In the genomic region with DNA sequence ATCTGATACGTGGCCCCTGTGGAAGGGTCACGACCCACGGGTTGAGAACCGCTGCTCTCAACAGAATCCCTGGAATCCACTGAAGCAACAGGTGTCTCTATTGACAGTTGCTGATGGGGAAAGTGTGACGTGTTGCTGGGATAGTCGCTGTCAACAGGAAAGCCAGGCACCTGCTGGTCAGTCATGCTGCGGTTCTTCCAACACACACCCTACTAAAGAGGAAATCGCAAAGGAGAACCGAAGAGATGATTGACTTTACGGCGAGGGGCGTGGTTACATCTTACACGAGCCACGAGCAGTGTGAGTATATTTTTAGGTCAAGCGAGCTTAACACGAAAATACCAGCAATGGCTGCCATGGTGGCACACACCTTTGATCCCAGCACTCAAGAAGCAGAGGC, we compare ENCODE assay signal across 12 mouse cellular contexts. TPM values are rescaled to one million over a fixed set of nuclear protein-coding genes. Genes with fewer than 3 reads are reported as not detected.
DNase-seq lines count a peak whose midpoint lies in the region; ATAC-seq lines count a peak whose summit lies in the region.
"Had no signal": no experiment of that assay in that cellular context is flagged by ENCODE, and none has a peak within 500 bp of the region (broad histone marks: within the 10 kb centered on the region; RNA-seq: fewer than 3 reads in every experiment).

No protein-coding gene starts in this region.

- H3K9me3 ChIP-seq in liver, embryonic 11.5 days (ENCODE audit: control insufficient read depth, low read length) = peaks cover 6% of the 10 kb centered on the region; the same call in 1 of the 2 replicates
- H3K9me3 ChIP-seq: hindbrain, embryonic 15.5 days had no signal

- peaks cover 11% of the 10 kb centered on the region for H3K4me1 ChIP-seq in liver, embryonic 11.5 days (replicated peaks; ENCODE audit: control insufficient read depth, insufficient read depth, low read length)
- H3K4me1 ChIP-seq: forebrain, embryonic 12.5 days; hindbrain, embryonic 15.5 days had no signal

- WGBS in liver, embryonic 11.5 days = 51% methylated on average over 16 of the region's 16 CpGs

- no peak overlapping the region for H3K4me2 ChIP-seq in liver, embryonic 11.5 days
- H3K4me2 ChIP-seq: forebrain, embryonic 12.5 days; hindbrain, embryonic 15.5 days; limb, embryonic 12.5 days had no signal

- H3K9ac ChIP-seq in liver, embryonic 11.5 days (ENCODE audit: low read depth, low read length) = no peak overlapping the region
- H3K9ac ChIP-seq: forebrain, embryonic 12.5 days; hindbrain, embryonic 15.5 days; limb, embryonic 12.5 days had no signal

- no peak overlapping the region for H3K4me3 ChIP-seq in liver, embryonic 11.5 days (ENCODE audit: low read depth, low read length)
- H3K4me3 ChIP-seq: forebrain, embryonic 12.5 days; hindbrain, embryonic 15.5 days; limb, embryonic 12.5 days had no signal

- no peaks in the 10 kb centered on the region for H3K27me3 ChIP-seq in liver, embryonic 11.5 days (replicated peaks; ENCODE audit: control insufficient read depth, insufficient read depth, low read length)
- H3K27me3 ChIP-seq: forebrain, embryonic 12.5 days; hindbrain, embryonic 15.5 days; limb, embryonic 12.5 days had no signal

- no peak for ATAC-seq in liver, embryonic 11.5 days (replicated peaks; ENCODE audit: low FRiP score)
- peak; percentile 27 for ATAC-seq in inflammation-experienced regulatory T-cells, adult 6 months
- peak; percentile 59 for ATAC-seq in megakaryocyte progenitor cell, adult 5-6 weeks (replicated peaks; ENCODE audit: poor library complexity)

- DNase-seq in liver = peak; percentile 44
- no peak for DNase-seq in liver, embryonic 11.5 days (ENCODE audit: low spot score)
- peak; percentile 25 for DNase-seq in thymus, postnatal 25 days
- DNase-seq in cerebellum, postnatal 10 days = no peak
- DNase-seq in cerebellum, adult 11 months = no peak
- no peak for DNase-seq in urinary bladder, adult 2 months (ENCODE audit: low spot score)
- DNase-seq: right cerebral cortex, postnatal 25 days had no signal

- no peaks in the 10 kb centered on the region for H3K36me3 ChIP-seq in liver, embryonic 11.5 days (ENCODE audit: control insufficient read depth, insufficient read depth, low read length)
- H3K36me3 ChIP-seq: forebrain, embryonic 12.5 days; hindbrain, embryonic 15.5 days; limb, embryonic 12.5 days had no signal

- H3K27ac ChIP-seq in liver, embryonic 11.5 days (ENCODE audit: low read depth, low read length) = no peak overlapping the region
- H3K27ac ChIP-seq: forebrain, embryonic 12.5 days; hindbrain, embryonic 15.5 days; limb, embryonic 12.5 days had no signal

RNA-seq across cellular contexts. Expression of gene Cxcr5, which starts 20.7 kb away (rescaled TPM):
- 0.47 TPM in 1 of 2 replicates, not detected in the other for polyA plus RNA-seq in liver, embryonic 11.5 days (2014; fragmentation: Nextera tagmentation; extraction: Ambion mirVana)
- polyA plus RNA-seq in inflammation-experienced regulatory T-cells, adult 6 months (2017; shearing (Covaris generic)) = 100 to 1,000 TPM in 2 of 3 experiments, 10 to 100 TPM in 1; 62.4 to 131 (median 115) TPM
- total RNA-seq in megakaryocyte progenitor cell, adult 5-6 weeks (2015) = not detected in 2 replicates
- not detected in 2 replicates for total RNA-seq in megakaryocyte progenitor cell, adult 5-6 weeks (2017)
- polyA plus RNA-seq in urinary bladder, adult 2 months (2012; rRNA removed) = 0.11 and 0.16 TPM in 2 replicates
- polyA plus RNA-seq: hindbrain, embryonic 15.5 days; limb, embryonic 12.5 days had no signal

RNA-seq across cellular contexts. Expression of gene Ddx6, which starts 22.3 kb away (rescaled TPM):
- 8.4 and 10.2 TPM in 2 replicates for polyA plus RNA-seq in liver, embryonic 11.5 days (2014; fragmentation: Nextera tagmentation; extraction: Ambion mirVana)
- 100 to 1,000 TPM in 1 of 3 experiments, 10 to 100 TPM in 2; 57.3 to 129 (median 66.8) TPM for polyA plus RNA-seq in inflammation-experienced regulatory T-cells, adult 6 months (2017; shearing (Covaris generic))
- total RNA-seq in megakaryocyte progenitor cell, adult 5-6 weeks (2015) = 65.0 and 65.9 TPM in 2 replicates
- total RNA-seq in megakaryocyte progenitor cell, adult 5-6 weeks (2017) = 66.6 and 74.4 TPM in 2 replicates
- 28.2 and 47.5 TPM in 2 replicates for polyA plus RNA-seq in urinary bladder, adult 2 months (2012; rRNA removed)

Comparison
In these comparisons a context has a peak if more than half of its experiments do, and no peak if none do; other contexts are left out.
1. DNase-seq: peak in liver (single experiment) and thymus, postnatal 25 days (single experiment); none in liver, embryonic 11.5 days (single experiment), cerebellum, postnatal 10 days (0 of 2), cerebellum, adult 11 months (single experiment) and urinary bladder, adult 2 months (single experiment).
2. RNA of gene Cxcr5, which starts 20.7 kb away (polyA plus RNA-seq): 62.4 to 131 TPM in inflammation-experienced regulatory T-cells, adult 6 months; 0.11 to 0.16 TPM in urinary bladder, adult 2 months and 0.47 TPM in liver, embryonic 11.5 days; every median in the first group is over 10 times any median in the second.